Mouse (Mus musculus) liver, embryonic 14.5 days (tissue): ENCODE measurements at regions not wholly inside any gene's neighbourhood (a gene's known extent, or its start where the extent isn't known, plus 50 kb on each side); places are given as distances from the start of the nearest gene placed in this dataset.

Experiments
- CTCF ChIP-seq: IDR thresholded peaks from 2 replicates; pipeline ENCODE4 v1.5.1; 2016; ENCODE audit warnings: antibody characterized with exemption, low read depth, control low read depth
- EP300 ChIP-seq: IDR thresholded peaks from 2 replicates; pipeline ENCODE4 v1.6.1; 2016; ENCODE audit warnings: antibody characterized with exemption, low read depth

- no peak for TF ChIP-seq CTCF
- TF ChIP-seq EP300: no peak
Measured at GRCm38 (mm10) chr5:50461491-50461890, 402.7 kb upstream of the Adgra3 start.
